Mouse (Mus musculus) MEL (cell line): ENCODE data around the gene Ptgis. TPM values are rescaled to one million over a fixed set of nuclear protein-coding genes. Genes with fewer than 3 reads are reported as not detected.

Source experiments
- DNase-seq: peaks from one replicate; pipeline ENCODE4 v3.0.0; 2011; ENCODE audit warnings: low read depth, low spot score
- H3K27ac ChIP-seq: 2 replicates; pipeline ENCODE4 v1.5.1; 2012; ENCODE audit warnings: low read depth, mild to moderate bottlenecking, control low read depth, low read length, moderate library complexity; ENCODE audit not compliant: control insufficient read depth
- H3K27me3 ChIP-seq, 2 experiments: fragments of 150-350 bp in 1 of 2; sonication (generic) in 1 of 2; 2 replicates each; pipeline ENCODE4 v1.6.1; 2012; ENCODE audit warnings: low read length in 2 of 2, mild to moderate bottlenecking in 2 of 2, improper control_type of control experiment in 1 of 2, moderate library complexity in 1 of 2; ENCODE audit not compliant: insufficient read depth in 2 of 2, control insufficient read depth in 1 of 2
- H3K36me3 ChIP-seq, 2 experiments: 2 replicates each; pipeline ENCODE4 v1.6.1; 2012 to 2014; ENCODE audit warnings: low read length in 2 of 2, improper control_type of control experiment in 1 of 2, inconsistent platforms in 1 of 2, mild to moderate bottlenecking in 1 of 2; ENCODE audit not compliant: insufficient read depth in 2 of 2, control insufficient read depth in 1 of 2
- H3K4me1 ChIP-seq, 2 experiments: fragments of 150-350 bp in 1 of 2; sonication (generic) in 1 of 2; 2 replicates each; pipeline ENCODE4 v1.6.1; 2012; ENCODE audit warnings: low read length in 2 of 2, improper control_type of control experiment in 1 of 2, mild to moderate bottlenecking in 1 of 2; ENCODE audit not compliant: insufficient read depth in 2 of 2, control insufficient read depth in 1 of 2
- H3K4me3 ChIP-seq, 2 experiments: fragments of 150-350 bp in 1 of 2; sonication (generic) in 1 of 2; 2 replicates each; pipeline ENCODE4 v1.5.1; 2012; ENCODE audit warnings: low read depth in 2 of 2, low read length in 2 of 2, mild to moderate bottlenecking in 2 of 2, moderate library complexity in 2 of 2, control low read depth in 1 of 2, improper control_type of control experiment in 1 of 2; ENCODE audit not compliant: control insufficient read depth in 1 of 2, insufficient read depth in 1 of 2
- H3K79me2 ChIP-seq: 2 replicates; pipeline ENCODE4 v1.6.1; 2012; ENCODE audit warnings: mild to moderate bottlenecking, low read length, moderate library complexity; ENCODE audit not compliant: control insufficient read depth, poor library complexity, insufficient read depth
- H3K9ac ChIP-seq: 2 replicates; pipeline ENCODE4 v1.6.1; 2012; ENCODE audit warnings: low read depth, mild to moderate bottlenecking, control low read depth, low read length, moderate library complexity; ENCODE audit not compliant: control insufficient read depth, poor library complexity, severe bottlenecking
- H3K9me3 ChIP-seq: fragments of 150-350 bp; sonication (generic); replicated peaks from 2 replicates; pipeline ENCODE4 v1.6.1; 2012; ENCODE audit warnings: mild to moderate bottlenecking, low read length, improper control_type of control experiment, moderate library complexity; ENCODE audit not compliant: insufficient read depth
- CTCF ChIP-seq, 3 experiments: IDR thresholded peaks in 2 of 3; conservative IDR thresholded peaks in 1 of 3; 2 replicates each; pipeline ENCODE4 v1.5.1; 2011 to 2012; ENCODE audit warnings: low read length in 3 of 3, low read depth in 2 of 3, mild to moderate bottlenecking in 2 of 3, improper control_type of control experiment in 1 of 3, inconsistent platforms in 1 of 3, mixed read lengths in 1 of 3, moderate library complexity in 1 of 3; ENCODE audit not compliant: control insufficient read depth in 1 of 3, insufficient read depth in 1 of 3, poor library complexity in 1 of 3, severe bottlenecking in 1 of 3
- E2F4 ChIP-seq: IDR thresholded peaks from 2 replicates; pipeline ENCODE4 v1.6.1; 2011; ENCODE audit warnings: low read depth, low read length, improper control_type of control experiment, borderline replicate concordance
- ELF1 ChIP-seq: IDR thresholded peaks from 2 replicates; pipeline ENCODE4 v1.6.1; 2014; ENCODE audit warnings: low read depth, mild to moderate bottlenecking, inconsistent platforms, low read length, improper control_type of control experiment, moderate library complexity
- EP300 ChIP-seq, 2 experiments: IDR thresholded peaks; 2 replicates each; pipeline ENCODE4 v1.6.1; 2011; ENCODE audit warnings: improper control_type of control experiment in 2 of 2, low read length in 2 of 2, low read depth in 1 of 2, mild to moderate bottlenecking in 1 of 2
- ETS1 ChIP-seq: IDR thresholded peaks from 2 replicates; pipeline ENCODE4 v1.6.1; 2012; ENCODE audit warnings: low read depth, mild to moderate bottlenecking, inconsistent platforms, low read length, improper control_type of control experiment, moderate library complexity
- GATA1 ChIP-seq: IDR thresholded peaks from 2 replicates; pipeline ENCODE4 v1.6.1; 2011; ENCODE audit warnings: low read depth, low read length, improper control_type of control experiment
- KAT2A ChIP-seq: conservative IDR thresholded peaks from 2 replicates; pipeline ENCODE4 v1.6.1; 2012; ENCODE audit warnings: low read depth, low read length, improper control_type of control experiment, inconsistent platforms
- MAFK ChIP-seq: IDR thresholded peaks from 2 replicates; pipeline ENCODE4 v1.6.1; 2011; ENCODE audit warnings: low read depth, mild to moderate bottlenecking, low read length, improper control_type of control experiment, borderline replicate concordance
- MEF2A ChIP-seq: IDR thresholded peaks from 2 replicates; pipeline ENCODE4 v1.6.1; 2014; ENCODE audit warnings: low read depth, mild to moderate bottlenecking, inconsistent platforms, low read length, improper control_type of control experiment; ENCODE audit not compliant: poor library complexity, insufficient replicate concordance, severe bottlenecking; ENCODE audit errors: extremely low read depth
- MXI1 ChIP-seq: IDR thresholded peaks from 2 replicates; pipeline ENCODE4 v1.6.1; 2011; ENCODE audit warnings: mild to moderate bottlenecking, low read depth, low read length, improper control_type of control experiment
- MYB ChIP-seq: IDR thresholded peaks from 2 replicates; pipeline ENCODE4 v1.6.1; 2011; ENCODE audit warnings: mild to moderate bottlenecking, low read depth, low read length, improper control_type of control experiment
- MYC ChIP-seq: IDR thresholded peaks from 2 replicates; pipeline ENCODE4 v1.6.1; 2011; ENCODE audit warnings: low read depth, mild to moderate bottlenecking, low read length, improper control_type of control experiment, moderate library complexity
- NELFE ChIP-seq: IDR thresholded peaks from 2 replicates; pipeline ENCODE4 v1.6.1; 2011; ENCODE audit warnings: low read depth, low read length, improper control_type of control experiment
- NRF1 ChIP-seq: IDR thresholded peaks from 2 replicates; pipeline ENCODE4 v1.6.1; 2014; ENCODE audit warnings: low read depth, mild to moderate bottlenecking, inconsistent platforms, low read length, improper control_type of control experiment, moderate library complexity; ENCODE audit not compliant: poor library complexity, insufficient read depth, severe bottlenecking
- POLR2AphosphoS2 ChIP-seq: IDR thresholded peaks from 2 replicates; pipeline ENCODE4 v1.6.1; 2011; ENCODE audit warnings: low read length, improper control_type of control experiment
- POLR2AphosphoS5 ChIP-seq: IDR thresholded peaks from 2 replicates; pipeline ENCODE4 v1.6.1; 2012; ENCODE audit warnings: low read depth, borderline replicate concordance, mild to moderate bottlenecking, inconsistent platforms, low read length, moderate library complexity, mixed read lengths
- RAD21 ChIP-seq: IDR thresholded peaks from 2 replicates; pipeline ENCODE4 v1.6.1; 2011; ENCODE audit warnings: mild to moderate bottlenecking, low read depth, low read length, improper control_type of control experiment
- RCOR1 ChIP-seq: IDR thresholded peaks from 2 replicates; pipeline ENCODE4 v1.6.1; 2012; ENCODE audit warnings: low read depth, mild to moderate bottlenecking, inconsistent platforms, low read length, improper control_type of control experiment
- SIN3A ChIP-seq: IDR thresholded peaks from 2 replicates; pipeline ENCODE4 v1.6.1; 2012; ENCODE audit warnings: low read length, improper control_type of control experiment, inconsistent platforms
- TAL1 ChIP-seq: IDR thresholded peaks from 2 replicates; pipeline ENCODE4 v1.6.1; 2012; ENCODE audit warnings: mild to moderate bottlenecking, inconsistent platforms, low read length, moderate library complexity, mixed read lengths
- TBP ChIP-seq: IDR thresholded peaks from 2 replicates; pipeline ENCODE4 v1.8.0; 2011; ENCODE audit warnings: low read depth, low read length, improper control_type of control experiment
- USF2 ChIP-seq, 2 experiments: IDR thresholded peaks; 2 replicates each; pipeline ENCODE4 v1.6.1; 2011 to 2012; ENCODE audit warnings: improper control_type of control experiment in 2 of 2, low read length in 2 of 2, borderline replicate concordance in 1 of 2, inconsistent platforms in 1 of 2, low read depth in 1 of 2, mild to moderate bottlenecking in 1 of 2; ENCODE audit not compliant: insufficient read depth in 1 of 2
- ZC3H11A ChIP-seq: IDR thresholded peaks from 2 replicates; pipeline ENCODE4 v1.6.1; 2012; ENCODE audit warnings: low read depth, mild to moderate bottlenecking, inconsistent platforms, low read length, improper control_type of control experiment
- ZKSCAN1 ChIP-seq: IDR thresholded peaks from 2 replicates; pipeline ENCODE4 v1.6.1; 2012; ENCODE audit warnings: low read depth, mild to moderate bottlenecking, inconsistent platforms, low read length, improper control_type of control experiment, moderate library complexity
- ZNF384 ChIP-seq: IDR thresholded peaks from 2 replicates; pipeline ENCODE4 v1.6.1; 2012; ENCODE audit warnings: low read depth, mild to moderate bottlenecking, inconsistent platforms, low read length, improper control_type of control experiment
- polyA plus RNA-seq, 2 experiments: library from polyadenylated mRNA; stranded (reverse) in 1 of 2; unstranded in 1 of 2; fragments of >175 nt in 1 of 2; fragments of >200 nt in 1 of 2; gene quantifications; 2 replicates each; pipeline versions ENCODE4 v1.2.1 to v1.2.4; 2012; ENCODE audit warnings: low replicate concordance in 2 of 2, low read depth in 1 of 2; ENCODE audit not compliant: insufficient read length in 2 of 2, insufficient read depth in 1 of 2, missing spikeins in 1 of 2
- total RNA-seq: library from RNA; depleted of rRNA; stranded (reverse); fragments of 300-350 nt; gene quantifications from 2 replicates; pipeline ENCODE4 v1.2.3, GENCODE M21; 2012

Ptgis gene
- total and polyA plus RNA-seq, 3 experiments, result 7.3 to 12.7 TPM; not detected in 1

GRCm38 (mm10) chr2:167249591-167249990 is 9.2 kb upstream of the Ptgis start:
- no peak overlapping the region for H3K9ac ChIP-seq
- H3K27me3 ChIP-seq, result peaks cover 0 to 3% of the 10 kb centered on the region in 2 experiments
- no peak overlapping the region for H3K4me3 ChIP-seq
- no peaks in the 10 kb centered on the region for H3K36me3 ChIP-seq
- no peaks in the 10 kb centered on the region for H3K9me3 ChIP-seq
- H3K27ac ChIP-seq, result no peak overlapping the region
- H3K4me1 ChIP-seq, result peaks cover 0 to 3% of the 10 kb centered on the region in 2 experiments; a peak in 1 of 4 replicates
- H3K79me2 ChIP-seq, result no peaks in the 10 kb centered on the region
- no peak for TF ChIP-seq SIN3A
- TF ChIP-seq POLR2AphosphoS2, result no peak
- no peak for TF ChIP-seq GATA1
- no peak for TF ChIP-seq MYC
- TF ChIP-seq CTCF (IDR thresholded peaks at IDR 0.05 in 2 of 3, conservative IDR thresholded peaks at IDR 0.05 in 1 of 3; ENCODE audit: control insufficient read depth in 1 of 3, insufficient read depth in 1 of 3, low read depth in 2 of 3, low read length in 3 of 3, poor library complexity in 1 of 3, severe bottlenecking in 1 of 3), result no peak
- TF ChIP-seq USF2 (IDR thresholded peaks at IDR 0.05; ENCODE audit: borderline replicate concordance in 1 of 2, insufficient read depth in 1 of 2, low read depth in 1 of 2, low read length in 2 of 2), result no peak
- no peak for TF ChIP-seq TBP
- TF ChIP-seq NRF1, result no peak
- TF ChIP-seq MYB, result no peak
- no peak for TF ChIP-seq RCOR1
- no peak for TF ChIP-seq ZNF384
- TF ChIP-seq ZKSCAN1, result no peak
- no peak for TF ChIP-seq MEF2A
- no peak for TF ChIP-seq ELF1
- TF ChIP-seq ZC3H11A, result no peak
- no peak for TF ChIP-seq E2F4
- no peak for TF ChIP-seq EP300 (IDR thresholded peaks at IDR 0.05; ENCODE audit: low read depth in 1 of 2, low read length in 2 of 2)
- no peak for TF ChIP-seq RAD21
- no peak for TF ChIP-seq POLR2AphosphoS5
- no peak for TF ChIP-seq NELFE
- TF ChIP-seq, all 39 proteins: peak for 0
- no peak for DNase-seq

GRCm38 (mm10) chr2:167247823-167248222 is 7.4 kb upstream of the Ptgis start:
- no peak overlapping the region for H3K4me3 ChIP-seq
- no peaks in the 10 kb centered on the region for H3K79me2 ChIP-seq
- no peak overlapping the region for H3K9ac ChIP-seq
- H3K36me3 ChIP-seq, result no peaks in the 10 kb centered on the region
- H3K9me3 ChIP-seq, result no peaks in the 10 kb centered on the region
- peaks cover 0 to 3% of the 10 kb centered on the region in 2 experiments for H3K27me3 ChIP-seq
- no peak for DNase-seq
- TF ChIP-seq RAD21 (no peak), MYB (no peak), TAL1 (no peak), NRF1 (no peak), ELF1 (no peak), MXI1 (no peak), KAT2A (no peak), ZC3H11A (no peak), ZKSCAN1 (no peak), ETS1 (no peak), MAFK (no peak)
- no peak overlapping the region for H3K27ac ChIP-seq
- H3K4me1 ChIP-seq, result no peaks in the 10 kb centered on the region
